Mouse (Mus musculus): ENCODE results near the gene Nol12. TPM values are rescaled to one million over a fixed set of nuclear protein-coding genes. Genes with fewer than 3 reads are reported as not detected.

Gene Nol12
- total RNA-seq, 2 experiments from 2014 or later = 35.3 to 39.9 TPM

- intact Hi-C loops (cut with DNase I) = no loop called here
These were observed 51.9 kb downstream of the Nol12 start for GRCm38 (mm10) chr15:78986536-78987220.

DNA sequence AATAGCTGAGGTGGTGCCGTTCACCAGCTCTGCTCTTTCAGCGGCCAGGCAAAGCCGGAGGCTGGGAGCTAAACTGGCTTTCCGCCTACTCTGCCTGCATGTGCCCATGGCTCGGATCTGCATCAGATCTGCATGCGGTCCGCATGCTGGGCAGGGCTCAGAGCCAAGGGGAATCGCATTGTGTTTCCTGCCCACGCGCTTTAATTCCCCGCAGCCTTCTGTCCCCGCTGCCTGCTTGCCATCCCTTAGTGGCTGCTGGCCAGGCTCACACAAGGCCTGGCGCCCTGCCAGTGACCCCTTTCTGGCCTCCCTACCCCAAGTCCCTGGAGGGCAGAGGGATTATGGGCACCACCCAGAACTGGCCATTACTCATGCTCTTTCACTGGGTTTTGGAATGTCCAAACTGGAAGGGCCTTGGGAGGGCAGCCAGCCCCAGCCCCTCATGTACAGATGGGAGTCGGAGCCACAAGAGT is 53.8 kb downstream of the Nol12 start:
- DNase-seq (ENCODE audit: low spot score in 2 of 2) = peak; percentile 84 to 92
- intact Hi-C loops (cut with DNase I) = no loop called here

More at GRCm38 (mm10) chr15:78986536-78987220, 51.9 kb downstream of the Nol12 start:
- no peak for DNase-seq (ENCODE audit: low spot score in 2 of 2)

DNA sequence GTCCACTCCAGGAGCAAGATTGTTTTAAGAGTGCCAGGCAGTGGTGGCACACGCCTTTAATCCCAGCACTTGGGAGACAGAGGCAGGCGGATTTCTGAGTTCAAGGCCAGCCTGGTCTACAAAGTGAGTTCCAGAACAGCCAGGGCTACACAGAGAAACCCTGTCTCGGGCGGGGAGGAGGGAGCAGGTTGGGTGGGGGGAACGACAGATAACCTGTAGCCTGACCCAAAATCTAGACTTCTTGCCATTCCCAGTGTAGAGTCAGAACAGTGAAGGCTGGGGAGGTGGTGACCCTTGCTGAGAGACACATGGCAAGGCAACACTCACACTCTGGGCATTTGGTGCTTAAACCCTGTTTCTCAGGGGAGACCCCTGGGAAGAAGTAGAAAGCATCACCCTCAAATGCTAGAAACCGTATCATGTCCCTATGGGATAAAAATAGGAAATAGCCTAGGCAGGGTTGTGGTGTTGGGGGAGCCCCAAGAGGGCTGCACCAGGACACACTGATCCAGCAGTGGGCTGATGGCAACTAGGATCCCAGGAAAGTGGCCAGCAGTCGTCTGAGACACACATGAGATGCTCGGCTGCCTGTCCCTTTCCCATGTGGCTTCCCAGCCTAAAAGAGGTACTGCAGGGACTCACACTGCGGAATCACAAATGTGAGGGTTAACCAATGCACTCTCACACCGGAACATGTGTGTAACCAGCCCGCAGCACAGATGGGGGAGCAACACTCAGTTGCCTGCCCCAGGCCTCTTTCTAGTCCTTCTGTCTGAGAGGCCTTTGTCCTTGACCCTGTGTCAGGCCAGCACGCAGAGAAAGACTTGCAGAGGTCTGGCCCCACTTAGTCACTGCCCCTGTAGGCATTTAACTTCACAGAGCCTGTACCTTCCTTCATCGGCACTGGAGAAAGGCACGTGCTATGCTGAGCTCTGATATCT is 54.7 kb downstream of the Nol12 start:
- DNase-seq (ENCODE audit: low spot score in 2 of 2) = no peak
- intact Hi-C loops (cut with DNase I) = no loop called here

DNA sequence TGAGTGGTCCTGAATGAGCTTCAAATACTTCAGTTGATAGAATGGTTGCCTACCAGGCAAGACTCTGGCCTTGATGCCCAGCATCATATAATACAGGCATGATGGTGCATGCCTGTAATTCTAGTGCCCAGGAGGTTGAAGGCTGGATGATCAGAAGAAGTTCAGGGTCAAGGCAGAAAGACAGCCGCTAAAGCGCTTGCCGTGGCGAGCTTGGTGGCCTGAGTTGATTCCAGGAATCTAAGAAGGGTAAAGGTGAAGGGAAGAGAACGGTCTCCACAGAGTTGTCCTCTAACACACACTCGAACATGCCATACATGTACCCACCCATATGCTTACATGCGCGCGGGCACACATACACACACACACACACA is 55.3 kb downstream of the Nol12 start:
- intact Hi-C loops (cut with DNase I) = no loop called here
- no peak for DNase-seq (ENCODE audit: low spot score in 2 of 2)

- DNase-seq (ENCODE audit: low spot score in 2 of 2) = no peak
These were observed 56.3 kb downstream of the Nol12 start for GRCm38 (mm10) chr15:78990970-78991525.

DNA sequence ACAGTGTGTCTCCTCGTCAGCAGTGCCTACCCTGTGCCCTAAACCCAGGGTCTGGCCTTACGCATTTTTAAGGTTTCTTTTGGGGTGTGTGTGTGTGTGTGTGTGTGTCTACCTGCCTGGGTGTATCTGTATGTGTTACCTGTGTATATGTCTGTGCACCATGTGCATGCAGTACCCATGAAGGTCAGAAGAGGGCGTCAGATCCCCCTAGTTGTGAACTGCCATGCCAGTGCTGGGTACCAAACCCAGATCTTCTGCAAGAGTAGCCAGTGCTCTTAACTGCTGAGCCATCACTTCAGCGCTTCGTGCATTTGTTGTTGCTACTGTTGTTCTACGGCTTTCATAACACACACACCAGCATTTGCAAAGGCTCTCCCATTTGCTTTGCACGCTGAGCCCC is 57.5 kb downstream of the Nol12 start:
- intact Hi-C loops (cut with DNase I) = no loop called here
- no peak for DNase-seq (ENCODE audit: low spot score in 2 of 2)

More at GRCm38 (mm10) chr15:78990970-78991525, 56.3 kb downstream of the Nol12 start:
- intact Hi-C loops (cut with DNase I) = no loop called here

- no peak for DNase-seq (ENCODE audit: low spot score in 2 of 2)
- intact Hi-C loops (cut with DNase I) = no loop called here
These were observed 58.2 kb downstream of the Nol12 start for GRCm38 (mm10) chr15:78992925-78993324.

Small RNA genes within 50 kb of the gene (microRNA-seq; reads per million reads assigned to microRNA genes)
- gene Mir6955 = 3.2 to 3.7 reads per million in 2 experiments

Other genes with a start within 250 kb of the Nol12 start
- gene Elfn2, start 216.2 kb upstream of the Nol12 start, total RNA-seq (2021) = 100 to 1,000 TPM; 117 to 127 TPM
- 1 to 10 TPM; 5.6 to 6.7 TPM for gene Mfng, start 161.5 kb upstream of the Nol12 start, total RNA-seq (2021)
- gene Card10, start 131.9 kb upstream of the Nol12 start, total RNA-seq (2021) = 1 to 10 TPM; 4.0 to 5.1 TPM
- 10 to 100 TPM in 1 of 2 experiments, 1 to 10 TPM in 1; 6.5 to 11.0 TPM for gene Cdc42ep1, start 92.3 kb upstream of the Nol12 start, total RNA-seq (2021)
- gene Lgals2, start 79.4 kb upstream of the Nol12 start, total RNA-seq (2021) = not detected
- 10 to 100 TPM; 53.7 to 56.3 TPM for gene Gga1, start 57.7 kb upstream of the Nol12 start, total RNA-seq (2021)
- gene Gm49510, start 35.3 kb upstream of the Nol12 start, total RNA-seq (2021) = under 1 TPM in 1 of 2 experiments, not detected in 1; 0.23 TPM
- gene Sh3bp1, start 35.2 kb upstream of the Nol12 start, total RNA-seq (2021) = 10 to 100 TPM; 13.4 TPM
- 100 to 1,000 TPM; 167 to 179 TPM for gene Pdxp, start 21.0 kb upstream of the Nol12 start, total RNA-seq (2021)
- 10 to 100 TPM; 19.2 to 22.6 TPM for gene Lgals1, start 8.2 kb upstream of the Nol12 start, total RNA-seq (2021)
- gene Triobp, start 12.8 kb downstream of the Nol12 start, total RNA-seq (2021) = 10 to 100 TPM; 23.0 to 23.6 TPM
- gene H1f0, start 93.5 kb downstream of the Nol12 start, total RNA-seq (2021) = 10 to 100 TPM; 73.5 to 88.2 TPM
- under 1 TPM in 1 of 2 experiments, not detected in 1; 0.44 TPM for gene Galr3, start 107.0 kb downstream of the Nol12 start, total RNA-seq (2021)
- 10 to 100 TPM; 17.3 to 18.6 TPM for gene Ankrd54, start 128.0 kb downstream of the Nol12 start, total RNA-seq (2021)
- 10 to 100 TPM; 80.6 to 81.3 TPM for gene Eif3l, start 140.2 kb downstream of the Nol12 start, total RNA-seq (2021)
- gene Micall1, start 174.0 kb downstream of the Nol12 start, total RNA-seq (2021) = 10 to 100 TPM; 22.1 to 27.8 TPM
- 100 to 1,000 TPM; 109 to 114 TPM for gene Polr2f, start 206.1 kb downstream of the Nol12 start, total RNA-seq (2021)
- gene 1700088E04Rik, start 206.3 kb downstream of the Nol12 start, total RNA-seq (2021) = 10 to 100 TPM; 10.8 to 13.3 TPM
- 10 to 100 TPM; 24.0 to 35.5 TPM for gene Sox10, start 230.3 kb downstream of the Nol12 start, total RNA-seq (2021)